Mouse (Mus musculus): ENCODE measurements at regions not wholly inside any gene's neighbourhood (a gene's known extent, or its start where the extent isn't known, plus 50 kb on each side); places are given as distances from the start of the nearest gene placed in this dataset.

- DNase-seq (ENCODE audit: low spot score in 2 of 2) = no peak
- Histone ChIP-seq H3K27ac (no peak overlapping the region), H3K4me3 (no peak overlapping the region)
- TF ChIP-seq CTCF (conservative IDR thresholded peaks at IDR 0.05) = no peak
Observed at GRCm38 (mm10) chr5:119258831-119259230, 411.6 kb upstream of the Tbx3 start.

GRCm38 (mm10) chr5:119265149-119265890 lies 405.1 kb upstream of the Tbx3 start:
- H3K4me3 ChIP-seq = peak overlapping the region; percentile 19; the same call in 1 of the 2 replicates
- DNase-seq (ENCODE audit: low spot score in 2 of 2) = peak; percentile 27 to 28
- peak overlapping the region; percentile 43; the same call in 1 of the 2 replicates for H3K27ac ChIP-seq
- no peak for TF ChIP-seq CTCF (conservative IDR thresholded peaks at IDR 0.05)

DNA sequence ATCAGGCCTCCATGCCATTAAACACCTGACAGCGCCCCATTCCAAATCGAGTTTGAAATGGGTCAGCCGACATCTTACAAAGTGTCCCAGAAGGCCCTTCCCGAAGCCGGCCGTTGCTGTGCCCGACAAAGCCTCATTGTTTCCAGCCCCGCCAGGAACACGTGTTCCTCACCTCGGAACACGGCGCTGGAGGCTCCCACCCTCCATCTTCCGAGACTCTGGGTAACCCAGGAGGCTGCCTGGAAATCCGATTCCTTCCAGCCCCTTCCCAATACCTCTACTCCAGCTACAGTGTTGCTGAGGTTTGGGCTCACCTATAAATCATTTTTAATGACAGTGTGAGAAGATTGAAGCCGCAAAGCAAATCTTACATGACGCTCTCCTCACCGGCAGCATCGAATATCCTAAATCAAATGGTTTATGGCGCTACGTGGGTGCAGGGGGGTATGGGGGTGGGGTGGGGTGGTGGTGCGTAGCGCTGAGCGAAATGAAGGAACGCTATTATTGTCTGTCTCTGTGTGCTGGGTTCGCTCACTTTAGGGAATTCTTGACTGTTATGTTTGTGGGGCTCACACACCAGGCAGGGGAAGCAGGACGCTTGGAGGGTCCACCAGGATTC lies 399.1 kb upstream of the Tbx3 start:
- H3K4me3 ChIP-seq = no peak overlapping the region
- TF ChIP-seq CTCF (conservative IDR thresholded peaks at IDR 0.05) = no peak
- no peak overlapping the region for H3K27ac ChIP-seq
- DNase-seq (ENCODE audit: low spot score in 2 of 2) = no peak

DNA sequence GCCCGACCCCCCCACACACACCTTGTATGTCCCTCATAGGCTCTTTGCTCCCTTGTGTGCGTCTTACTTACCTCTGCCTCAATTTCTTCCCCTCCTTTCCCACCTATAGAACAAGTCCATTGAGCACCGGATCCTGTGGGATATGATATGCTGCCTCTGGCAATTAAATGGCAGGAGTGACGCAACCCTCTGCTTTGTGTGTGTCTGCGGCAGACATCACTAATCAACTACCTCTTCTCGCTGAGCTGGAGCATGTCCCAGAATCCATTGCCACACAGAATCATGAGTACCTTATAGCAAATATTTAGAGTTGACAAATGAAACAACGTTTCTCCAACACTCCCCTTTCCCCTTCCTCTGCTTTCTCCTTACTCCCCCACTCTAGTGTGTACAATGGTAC lies 397.3 kb upstream of the Tbx3 start:
- DNase-seq (ENCODE audit: low spot score in 2 of 2) = no peak
- no peak for TF ChIP-seq CTCF (conservative IDR thresholded peaks at IDR 0.05)
- H3K4me3 ChIP-seq = no peak overlapping the region
- H3K27ac ChIP-seq = no peak overlapping the region

GRCm38 (mm10) chr5:119273615-119274014 lies 396.9 kb upstream of the Tbx3 start:
- no peak overlapping the region for H3K4me3 ChIP-seq
- no peak for TF ChIP-seq CTCF (conservative IDR thresholded peaks at IDR 0.05)
- H3K27ac ChIP-seq = no peak overlapping the region
- no peak for DNase-seq (ENCODE audit: low spot score in 2 of 2)

DNA sequence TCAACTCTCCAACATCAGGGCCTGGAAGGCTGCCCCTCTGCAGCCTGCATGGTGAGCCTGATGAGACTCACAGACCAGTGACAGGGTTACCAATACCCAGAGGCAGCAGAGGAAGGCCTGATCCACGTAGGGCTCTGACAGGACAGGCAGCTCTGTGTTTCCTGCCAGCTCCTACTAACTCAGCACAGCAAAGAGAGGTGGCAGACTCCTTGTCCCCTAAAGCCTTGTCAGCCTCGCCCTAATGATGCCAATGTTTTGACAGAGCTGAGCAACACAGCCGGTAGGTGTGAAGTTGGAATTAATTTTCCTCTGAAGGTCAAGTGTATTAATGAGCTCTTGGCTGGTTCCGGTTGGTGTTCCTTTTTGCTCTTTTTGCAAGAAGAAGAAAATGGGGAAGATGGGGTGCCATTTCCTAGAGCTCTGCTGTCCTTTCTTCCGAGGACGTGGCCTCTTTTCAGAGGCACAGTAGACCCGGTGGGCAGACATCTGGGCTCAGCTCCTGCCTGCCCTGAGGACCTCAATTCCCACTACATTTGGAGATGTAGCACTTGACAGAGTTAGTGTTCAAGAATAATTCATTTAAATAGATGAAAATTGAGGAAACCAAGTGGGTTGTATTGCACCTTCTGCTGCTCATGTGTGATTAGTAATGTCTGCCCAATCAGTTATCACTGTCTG lies 395.5 kb upstream of the Tbx3 start:
- Histone ChIP-seq H3K27ac (no peak overlapping the region), H3K4me3 (no peak overlapping the region)
- no peak for DNase-seq (ENCODE audit: low spot score in 2 of 2)
- TF ChIP-seq CTCF (conservative IDR thresholded peaks at IDR 0.05) = no peak

DNA sequence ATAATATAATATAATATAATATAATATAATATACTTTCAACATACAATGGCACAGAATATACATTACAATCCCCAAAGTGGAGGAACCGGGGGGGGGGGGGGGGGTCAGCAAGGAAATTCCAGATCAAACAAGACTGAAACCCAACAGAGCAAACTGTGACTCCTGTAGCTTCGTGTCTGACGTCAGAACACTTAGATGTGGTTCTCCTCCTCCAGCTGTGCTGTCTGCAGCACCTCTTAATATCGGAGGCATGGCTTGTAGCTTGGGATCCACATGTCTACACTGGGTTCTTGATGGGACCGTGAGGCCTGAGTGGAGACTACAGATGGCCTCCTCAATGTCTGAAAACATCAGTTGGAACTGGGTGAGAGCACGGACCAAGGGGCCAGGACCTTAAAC lies 390.3 kb upstream of the Tbx3 start:
- no peak for DNase-seq (ENCODE audit: low spot score in 2 of 2)
- Histone ChIP-seq H3K4me3 (no peak overlapping the region), H3K27ac (no peak overlapping the region)
- TF ChIP-seq CTCF (conservative IDR thresholded peaks at IDR 0.05) = no peak

GRCm38 (mm10) chr5:119289808-119290207 lies 380.7 kb upstream of the Tbx3 start:
- no peak overlapping the region for H3K27ac ChIP-seq
- TF ChIP-seq CTCF (conservative IDR thresholded peaks at IDR 0.05) = no peak
- no peak for DNase-seq (ENCODE audit: low spot score in 2 of 2)

DNA sequence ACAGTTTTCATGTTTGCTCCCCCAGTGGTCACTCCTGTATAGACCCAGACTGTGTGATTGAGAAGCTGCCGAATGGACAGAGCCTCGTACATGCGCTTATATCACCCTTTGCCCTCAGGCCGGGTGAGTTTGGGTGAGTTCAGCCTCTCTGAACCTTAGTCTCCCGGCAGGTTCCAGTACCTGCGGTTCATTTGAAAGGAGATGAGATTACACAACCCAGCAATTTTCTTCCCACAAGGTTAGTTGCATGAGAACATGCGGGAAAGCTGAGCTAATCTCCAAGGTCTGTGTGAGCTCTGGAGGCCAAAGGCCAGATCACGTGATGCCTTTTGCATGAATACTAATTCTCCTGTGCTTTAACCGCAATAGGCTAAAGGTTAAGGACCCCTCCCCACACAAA lies 378.1 kb upstream of the Tbx3 start:
- no peak for DNase-seq (ENCODE audit: low spot score in 2 of 2)
- H3K4me3 ChIP-seq = no peak overlapping the region
- H3K27ac ChIP-seq = no peak overlapping the region
- no peak for TF ChIP-seq CTCF (conservative IDR thresholded peaks at IDR 0.05)

More at GRCm38 (mm10) chr5:119289808-119290207, 380.7 kb upstream of the Tbx3 start:
- H3K4me3 ChIP-seq = no peak overlapping the region

GRCm38 (mm10) chr5:119292889-119293288 lies 377.6 kb upstream of the Tbx3 start:
- no peak overlapping the region for H3K27ac ChIP-seq
- no peak overlapping the region for H3K4me3 ChIP-seq
- TF ChIP-seq CTCF (conservative IDR thresholded peaks at IDR 0.05) = peak; percentile 46
- DNase-seq (ENCODE audit: low spot score in 2 of 2) = no peak

DNA sequence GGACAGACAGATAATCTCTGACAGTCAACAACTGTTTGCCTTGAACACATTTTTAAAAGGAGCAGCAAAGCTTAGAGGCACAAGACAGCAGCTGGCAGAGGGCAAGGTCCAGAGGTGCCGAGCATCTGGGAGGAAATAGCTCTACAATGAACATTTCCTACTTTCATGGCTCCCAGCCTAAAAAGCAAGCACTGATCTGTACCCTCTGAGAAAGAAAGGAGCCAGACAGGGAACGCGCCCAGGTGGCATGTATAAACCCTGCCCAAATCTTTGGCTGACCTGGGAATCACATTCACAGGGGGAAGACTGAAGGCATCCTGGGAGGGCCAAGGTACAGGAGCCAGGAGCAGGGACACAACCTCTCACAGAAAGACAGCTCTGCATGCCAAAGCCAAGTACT lies 371.2 kb upstream of the Tbx3 start:
- TF ChIP-seq CTCF (conservative IDR thresholded peaks at IDR 0.05) = no peak

DNA sequence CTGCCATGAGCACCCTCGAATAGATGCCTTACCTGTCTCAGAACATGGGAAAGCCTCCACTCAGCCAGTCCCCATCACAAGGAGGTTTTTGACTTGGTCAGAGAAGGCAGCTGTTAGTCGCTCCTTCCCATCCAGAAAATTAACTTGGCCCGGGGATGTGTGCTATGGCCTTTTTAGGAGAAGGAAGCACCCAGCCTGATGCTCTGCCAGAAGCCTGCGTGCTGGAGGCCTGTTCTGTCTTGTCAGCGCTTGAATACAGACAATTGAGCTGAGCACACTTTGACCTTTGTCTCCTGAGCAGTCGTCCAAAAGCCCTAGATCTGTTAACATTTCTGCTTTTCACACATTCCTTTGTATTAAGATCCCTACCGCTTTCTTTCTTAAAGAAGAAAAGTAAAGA lies 370.4 kb upstream of the Tbx3 start:
- DNase-seq (ENCODE audit: low spot score in 2 of 2) = no peak
- H3K4me3 ChIP-seq = no peak overlapping the region
- no peak overlapping the region for H3K27ac ChIP-seq
- no peak for TF ChIP-seq CTCF (conservative IDR thresholded peaks at IDR 0.05)

More for the DNA sequence above, 371.2 kb upstream of the Tbx3 start:
- Histone ChIP-seq H3K4me3 (no peak overlapping the region), H3K27ac (no peak overlapping the region)
- no peak for DNase-seq (ENCODE audit: low spot score in 2 of 2)

DNA sequence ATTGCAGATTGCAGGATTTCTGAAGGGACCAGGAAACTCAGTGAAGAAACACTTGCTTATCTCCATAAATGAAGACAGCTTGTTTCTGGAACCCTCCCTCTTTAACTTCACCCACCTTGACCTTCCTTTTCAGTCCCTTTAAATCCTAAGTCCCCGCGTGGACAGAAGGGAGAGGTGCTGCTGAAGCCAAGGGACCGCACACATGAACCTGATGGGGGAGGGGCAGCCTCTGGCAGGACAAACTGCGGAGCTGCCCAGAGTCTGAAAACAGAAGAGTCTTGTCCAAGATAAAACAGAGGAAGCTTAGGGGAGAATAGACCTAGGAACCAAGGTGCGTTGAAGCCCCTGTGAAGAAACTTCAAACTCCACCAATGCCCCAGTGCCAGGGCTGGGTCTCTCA lies 368.9 kb upstream of the Tbx3 start:
- no peak overlapping the region for H3K4me3 ChIP-seq
- TF ChIP-seq CTCF (conservative IDR thresholded peaks at IDR 0.05) = no peak
- no peak for DNase-seq (ENCODE audit: low spot score in 2 of 2)
- no peak overlapping the region for H3K27ac ChIP-seq

Measured in layer of hippocampus, adult 2 months (tissue).